Mouse (Mus musculus) embryonic facial prominence, embryonic 11.5 days (tissue): Measurements from ENCODE around the gene Tns1. TPM values are rescaled to one million over a fixed set of nuclear protein-coding genes. Genes with fewer than 3 reads are reported as not detected.

Source experiments
- ATAC-seq: fragments of 200-750 bp; cut with Nextera tagmentation; replicated peaks from 2 replicates; pipeline ENCODE4 v1.8.0; 2017; ENCODE audit warnings: low read depth; ENCODE audit not compliant: insufficient number of reproducible peaks, low FRiP score, low TSS enrichment
- DNase-seq: peaks from one replicate; pipeline ENCODE4 v3.0.0-alpha.2; 2015; ENCODE audit warnings: low spot score
- H3K27ac ChIP-seq: fragments of 300-500 bp; sonication (generic); replicated peaks from 2 replicates; pipeline ENCODE4 v1.5.1; 2014; ENCODE audit warnings: mild to moderate bottlenecking, low read depth, low read length, control low read depth
- H3K27me3 ChIP-seq: fragments of 300-500 bp; sonication (generic); 2 replicates; pipeline ENCODE4 v1.6.1; 2014; ENCODE audit warnings: mild to moderate bottlenecking, low read length, moderate library complexity, mixed read lengths; ENCODE audit not compliant: control insufficient read depth, insufficient read depth
- H3K36me3 ChIP-seq: fragments of 300-500 bp; sonication (generic); replicated peaks from 2 replicates; pipeline ENCODE4 v1.6.1; 2014; ENCODE audit warnings: low read depth, mild to moderate bottlenecking, low read length, moderate library complexity, mixed read lengths; ENCODE audit not compliant: control insufficient read depth, insufficient read depth
- H3K4me1 ChIP-seq: fragments of 300-500 bp; sonication (generic); 2 replicates; pipeline ENCODE4 v1.6.1; 2014; ENCODE audit warnings: low read length, mixed read lengths; ENCODE audit not compliant: control insufficient read depth, insufficient read depth
- H3K4me2 ChIP-seq: fragments of 300-500 bp; sonication (generic); 2 replicates; pipeline ENCODE4 v1.6.1; 2014; ENCODE audit warnings: low read depth, mild to moderate bottlenecking, control low read depth, low read length, moderate library complexity
- H3K4me3 ChIP-seq: fragments of 300-500 bp; sonication (generic); 2 replicates; pipeline ENCODE4 v1.5.1; 2014; ENCODE audit warnings: low read depth, low read length, control low read depth
- H3K9ac ChIP-seq: fragments of 300-500 bp; sonication (generic); replicated peaks from 2 replicates; pipeline ENCODE4 v1.6.1; 2014; ENCODE audit warnings: mild to moderate bottlenecking, control low read depth, low read length
- H3K9me3 ChIP-seq: fragments of 300-500 bp; sonication (generic); replicated peaks from 2 replicates; pipeline ENCODE4 v1.6.1; 2016; ENCODE audit warnings: mild to moderate bottlenecking, low read length, inconsistent platforms, mixed read lengths; ENCODE audit not compliant: control insufficient read depth
- WGBS: fragments of 180-500 bp; shearing (Covaris S2); extraction: QIAGEN DNeasy Blood & Tissue Kit; methylation state at CpG from one replicate; pipeline ENCODE4 v1.1.7; 2014; 5-methylcytosine and 5-hydroxymethylcytosine counted together
- polyA plus RNA-seq: library from polyadenylated mRNA; unstranded; fragments of >200 nt; fragmentation: Nextera tagmentation; extraction: Ambion mirVana; gene quantifications from 2 replicates; pipeline ENCODE4 v1.2.1, GENCODE M21; 2014

Gene Tns1
- polyA plus RNA-seq, 1 experiment from 2014 or later, result 21.6 TPM

GRCm38 (mm10) chr1:73911981-73912380 is 212.3 kb downstream of the Tns1 start:
- H3K27me3 ChIP-seq, result no peaks in the 10 kb centered on the region
- ATAC-seq, result no peak
- H3K9me3 ChIP-seq, result no peaks in the 10 kb centered on the region
- H3K4me1 ChIP-seq, result no peaks in the 10 kb centered on the region
- no peak overlapping the region for H3K27ac ChIP-seq
- no peak overlapping the region for H3K9ac ChIP-seq
- H3K4me3 ChIP-seq, result no peak overlapping the region
- DNase-seq, result no peak
- H3K36me3 ChIP-seq, result no peaks in the 10 kb centered on the region
- 85% methylated on average over 8 of the region's 8 CpGs for WGBS
- no peak overlapping the region for H3K4me2 ChIP-seq

GRCm38 (mm10) chr1:73910701-73911100 is 213.5 kb downstream of the Tns1 start:
- Histone ChIP-seq H3K4me1 (no peaks in the 10 kb centered on the region), H3K4me2 (no peak overlapping the region), H3K4me3 (no peak overlapping the region), H3K27ac (no peak overlapping the region), H3K9me3 (no peaks in the 10 kb centered on the region), H3K27me3 (no peaks in the 10 kb centered on the region), H3K36me3 (no peaks in the 10 kb centered on the region), H3K9ac (no peak overlapping the region)
- WGBS, result 84% methylated on average over 8 of the region's 8 CpGs
- ATAC-seq, result no peak
- DNase-seq, result no peak

DNA sequence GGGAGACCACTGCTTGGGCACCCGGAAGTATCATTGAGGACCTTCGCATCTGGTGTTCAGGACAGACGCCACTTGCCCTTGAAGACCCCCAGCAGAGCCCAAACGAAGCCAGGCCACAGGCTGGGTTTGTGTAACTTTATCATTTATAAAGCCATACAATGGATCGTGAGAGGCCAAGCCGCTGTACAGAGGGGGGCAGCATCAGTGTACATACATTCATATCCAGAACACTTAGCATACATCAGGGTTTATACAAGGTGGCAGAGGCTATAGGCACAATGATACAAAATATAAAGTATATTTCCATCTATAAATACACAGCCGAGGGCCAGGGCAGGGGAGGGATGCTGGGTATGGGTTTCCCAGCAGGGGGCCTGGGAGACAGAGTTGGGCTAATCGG is 214.1 kb downstream of the Tns1 start:
- H3K4me1 ChIP-seq, result no peaks in the 10 kb centered on the region
- no peak overlapping the region for H3K4me2 ChIP-seq
- no peak for DNase-seq
- no peak for ATAC-seq
- H3K27me3 ChIP-seq, result no peaks in the 10 kb centered on the region
- no peak overlapping the region for H3K9ac ChIP-seq
- no peaks in the 10 kb centered on the region for H3K36me3 ChIP-seq
- 86% methylated on average over 8 of the region's 8 CpGs for WGBS
- no peak overlapping the region for H3K4me3 ChIP-seq
- H3K9me3 ChIP-seq, result no peaks in the 10 kb centered on the region
- no peak overlapping the region for H3K27ac ChIP-seq

DNA sequence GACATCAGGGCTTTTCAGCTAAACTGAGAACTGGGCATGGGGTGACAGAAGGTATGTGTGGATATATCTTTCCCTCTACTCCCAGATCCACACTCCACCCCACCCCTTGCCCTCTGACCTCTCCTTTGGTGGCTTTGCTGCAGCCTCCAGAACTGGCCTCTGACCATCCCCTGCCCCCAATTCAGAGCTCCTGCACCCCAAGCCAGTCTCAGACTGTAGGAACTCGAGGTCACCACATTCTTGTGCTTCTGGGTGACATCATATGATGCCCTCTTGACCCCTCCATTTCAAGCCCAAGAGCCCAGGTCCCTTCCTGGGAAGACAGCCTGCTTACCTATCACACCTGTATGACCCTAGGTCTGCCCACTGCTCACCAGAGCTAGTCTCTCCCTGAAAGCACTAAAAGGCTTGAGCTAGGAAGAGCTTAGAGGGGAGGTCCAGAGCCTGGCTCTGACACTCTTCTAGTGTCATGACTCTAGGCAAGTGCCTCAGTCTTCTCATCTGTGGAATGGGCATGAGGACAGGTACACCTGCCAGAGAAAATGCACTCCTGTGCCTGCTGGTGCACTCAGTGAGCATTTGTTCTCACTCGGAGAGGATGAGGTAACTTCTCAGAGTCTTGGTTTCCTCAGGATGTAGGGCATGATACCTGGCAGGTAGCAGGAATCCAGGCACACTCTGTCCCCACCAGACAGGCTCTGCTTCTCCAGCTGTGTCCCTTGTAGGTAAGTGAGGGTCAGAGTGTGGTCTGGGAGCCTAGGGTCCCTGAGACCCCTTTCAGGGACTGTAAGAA is 214.9 kb downstream of the Tns1 start:
- DNase-seq, result no peak
- WGBS, result 72% methylated on average over 2 of the region's 2 CpGs

DNA sequence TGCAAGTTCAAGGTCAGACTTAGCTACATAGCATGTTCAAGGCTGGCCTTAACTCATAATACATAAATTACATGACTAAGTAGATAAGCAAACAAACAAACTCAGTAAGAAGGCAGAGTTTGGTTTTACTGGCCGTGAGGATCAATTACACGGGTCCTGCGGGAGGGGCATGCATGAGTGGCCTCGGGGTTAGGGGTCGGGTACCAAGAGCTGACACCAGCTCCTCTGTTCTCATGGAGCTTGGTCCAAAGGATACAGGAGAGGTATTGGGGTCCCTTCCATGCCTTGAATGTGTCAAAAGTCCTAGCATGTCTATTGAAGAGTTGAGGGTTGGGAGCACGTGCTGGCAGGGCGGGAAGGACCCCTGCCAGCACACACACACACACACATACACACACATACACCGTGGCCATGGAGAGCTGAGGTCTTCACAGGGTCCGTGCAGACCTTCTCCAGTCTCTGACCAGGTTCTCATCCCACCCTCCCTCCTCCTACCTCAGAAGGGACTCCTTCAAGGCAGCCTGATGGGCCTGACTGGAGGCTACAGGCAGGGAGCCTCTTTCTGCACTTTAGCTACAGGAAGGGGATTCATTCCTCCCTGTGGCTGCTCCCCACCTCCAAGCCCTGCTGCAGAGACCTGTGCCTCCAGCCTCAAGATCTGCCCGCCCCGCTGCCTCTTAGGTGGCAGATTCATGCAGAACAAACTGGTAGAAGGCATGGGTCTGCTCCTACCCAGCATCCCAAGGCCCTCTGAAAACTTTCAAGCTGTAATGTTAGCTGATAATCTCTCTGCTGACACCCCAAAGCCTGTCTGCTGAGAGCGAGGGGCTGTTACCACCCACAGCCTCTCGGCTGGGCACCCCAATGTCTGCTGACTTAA is 215.9 kb downstream of the Tns1 start:
- DNase-seq (no peak), ATAC-seq (no peak)
- no peak overlapping the region for H3K4me2 ChIP-seq
- H3K9ac ChIP-seq, result no peak overlapping the region
- H3K4me3 ChIP-seq, result no peak overlapping the region
- no peaks in the 10 kb centered on the region for H3K27me3 ChIP-seq
- H3K36me3 ChIP-seq, result no peaks in the 10 kb centered on the region
- 70% methylated on average over 13 of the region's 13 CpGs for WGBS
- H3K4me1 ChIP-seq, result no peaks in the 10 kb centered on the region
- H3K27ac ChIP-seq, result no peak overlapping the region
- no peaks in the 10 kb centered on the region for H3K9me3 ChIP-seq

More for the DNA sequence above, 214.9 kb downstream of the Tns1 start:
- Histone ChIP-seq H3K9me3 (no peaks in the 10 kb centered on the region), H3K4me1 (no peaks in the 10 kb centered on the region), H3K9ac (no peak overlapping the region), H3K27me3 (no peaks in the 10 kb centered on the region), H3K4me2 (no peak overlapping the region), H3K27ac (no peak overlapping the region), H3K4me3 (no peak overlapping the region), H3K36me3 (no peaks in the 10 kb centered on the region)
- no peak for ATAC-seq

DNA sequence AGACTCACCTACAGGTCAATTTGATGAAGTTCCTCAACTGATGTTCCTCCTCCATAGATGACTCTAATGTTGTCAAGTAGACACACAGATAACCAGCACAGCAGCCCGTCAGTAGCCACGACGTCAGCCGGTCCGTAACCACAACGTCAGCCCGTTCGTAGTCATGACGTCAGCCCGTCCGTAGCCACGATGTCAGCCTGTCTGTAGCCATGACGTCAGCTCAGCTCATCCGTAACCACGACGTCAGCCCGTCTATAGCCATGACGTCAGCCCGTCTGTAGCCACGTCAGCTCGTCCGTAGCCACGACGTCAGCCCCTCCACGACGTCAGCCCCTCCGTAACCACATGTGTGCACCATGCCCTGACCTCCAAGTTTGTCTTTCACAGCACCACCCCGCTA is 217.1 kb downstream of the Tns1 start:
- Histone ChIP-seq H3K4me2 (no peak overlapping the region), H3K4me1 (no peaks in the 10 kb centered on the region), H3K27ac (no peak overlapping the region), H3K9me3 (no peaks in the 10 kb centered on the region), H3K27me3 (no peaks in the 10 kb centered on the region), H3K36me3 (no peaks in the 10 kb centered on the region), H3K4me3 (no peak overlapping the region), H3K9ac (no peak overlapping the region)
- no peak for DNase-seq
- no peak for ATAC-seq
- WGBS, result 95% methylated on average over 28 of the region's 28 CpGs

DNA sequence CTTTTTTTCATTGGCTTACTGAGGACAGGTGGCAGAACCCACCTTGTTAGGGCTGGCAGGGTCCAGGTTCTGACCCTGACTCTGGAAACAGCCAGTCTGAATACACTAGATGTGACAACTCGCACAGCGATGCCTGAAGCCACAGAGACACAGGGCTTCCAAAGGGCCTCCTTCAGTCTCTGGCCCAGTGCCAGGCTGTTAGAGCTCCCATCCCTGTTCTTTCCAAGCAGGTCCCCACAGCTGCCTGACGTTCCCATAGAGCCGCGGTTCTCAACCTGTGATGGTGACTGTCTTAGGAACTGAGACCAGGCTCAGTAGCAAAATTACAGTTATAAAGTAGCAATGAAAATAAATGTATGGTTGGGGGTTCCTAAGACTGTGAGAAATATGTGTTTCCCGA is 217.9 kb downstream of the Tns1 start:
- no peak overlapping the region for H3K4me2 ChIP-seq
- no peaks in the 10 kb centered on the region for H3K4me1 ChIP-seq
- WGBS, result 83% methylated on average over 6 of the region's 6 CpGs
- ATAC-seq, result no peak
- H3K27me3 ChIP-seq, result no peaks in the 10 kb centered on the region
- no peak overlapping the region for H3K9ac ChIP-seq
- H3K36me3 ChIP-seq, result no peaks in the 10 kb centered on the region
- H3K27ac ChIP-seq, result no peak overlapping the region
- no peak for DNase-seq
- no peak overlapping the region for H3K4me3 ChIP-seq
- H3K9me3 ChIP-seq, result no peaks in the 10 kb centered on the region

GRCm38 (mm10) chr1:73905811-73906190 is 218.4 kb downstream of the Tns1 start:
- Histone ChIP-seq H3K4me3 (no peak overlapping the region), H3K4me2 (no peak overlapping the region), H3K9me3 (no peaks in the 10 kb centered on the region), H3K4me1 (no peaks in the 10 kb centered on the region), H3K27ac (no peak overlapping the region), H3K27me3 (no peaks in the 10 kb centered on the region), H3K36me3 (no peaks in the 10 kb centered on the region), H3K9ac (no peak overlapping the region)
- DNase-seq (no peak), ATAC-seq (no peak)
- WGBS, result 64% methylated on average over 5 of the region's 5 CpGs
